Mouse (Mus musculus) liver, postnatal 0 days (tissue): Measurements from ENCODE around the gene Sall1. TPM values are rescaled to one million over a fixed set of nuclear protein-coding genes. Genes with fewer than 3 reads are reported as not detected.

Experiments used
- ATAC-seq: fragments of 200-750 bp; cut with Nextera tagmentation; 2 replicates; pipeline ENCODE4 v1.8.0; 2017; ENCODE audit warnings: mild to moderate bottlenecking, moderate library complexity
- DNase-seq: peaks from one replicate; pipeline ENCODE4 v3.0.0-alpha.2; 2016
- H3K27ac ChIP-seq: fragments of 300-500 bp; sonication (generic); 2 replicates; pipeline ENCODE4 v1.5.1; 2014; ENCODE audit warnings: antibody characterized with exemption, moderate library complexity, mild to moderate bottlenecking, low read depth
- H3K27me3 ChIP-seq: fragments of 300-500 bp; sonication (generic); 2 replicates; pipeline ENCODE4 v1.6.1; 2014; ENCODE audit warnings: low read length, control low read depth, mixed read lengths; ENCODE audit not compliant: insufficient read depth
- H3K36me3 ChIP-seq: fragments of 300-500 bp; sonication (generic); replicated peaks from 2 replicates; pipeline ENCODE4 v1.6.1; 2014; ENCODE audit warnings: mild to moderate bottlenecking, control low read depth, low read length, moderate library complexity, mixed read lengths; ENCODE audit not compliant: insufficient read depth
- H3K4me1 ChIP-seq: fragments of 300-500 bp; sonication (generic); 2 replicates; pipeline ENCODE4 v1.6.1; 2014; ENCODE audit warnings: antibody characterized with exemption, mild to moderate bottlenecking, control low read depth; ENCODE audit not compliant: insufficient read depth
- H3K4me2 ChIP-seq: fragments of 300-500 bp; sonication (generic); 2 replicates; pipeline ENCODE4 v1.6.1; 2014; ENCODE audit warnings: low read depth, mild to moderate bottlenecking, low read length, moderate library complexity, mixed read lengths
- H3K4me3 ChIP-seq: fragments of 300-500 bp; sonication (generic); 2 replicates; pipeline ENCODE4 v1.5.1; 2014; ENCODE audit warnings: low read depth, low read length
- H3K9ac ChIP-seq: fragments of 300-500 bp; sonication (generic); replicated peaks from 2 replicates; pipeline ENCODE4 v1.6.1; 2014; ENCODE audit warnings: mild to moderate bottlenecking, moderate library complexity
- H3K9me3 ChIP-seq: fragments of 300-500 bp; sonication (generic); 2 replicates; pipeline ENCODE4 v1.6.1; 2016; ENCODE audit warnings: mild to moderate bottlenecking, control low read depth, low read length, mixed read lengths
- CTCF ChIP-seq: sonication (generic); IDR thresholded peaks from 2 replicates; pipeline ENCODE4 v1.5.1; 2016; ENCODE audit warnings: antibody characterized with exemption, low read depth
- EP300 ChIP-seq: IDR thresholded peaks from 2 replicates; pipeline ENCODE4 v1.6.1; 2016; ENCODE audit warnings: antibody characterized with exemption, low read depth, mild to moderate bottlenecking
- WGBS: fragments of 180-500 bp; shearing (Covaris S2); extraction: QIAGEN DNeasy Blood & Tissue Kit; methylation state at CpG from one replicate; pipeline ENCODE4 v1.1.7; 2014; ENCODE audit not compliant: insufficient replicate concordance; 5-methylcytosine and 5-hydroxymethylcytosine counted together
- polyA plus RNA-seq: library from polyadenylated mRNA; unstranded; fragments of >200 nt; fragmentation: Nextera tagmentation; extraction: Ambion mirVana; gene quantifications from 2 replicates; pipeline ENCODE4 v1.2.1, GENCODE M21; 2015

The Sall1 gene
- polyA plus RNA-seq, 1 experiment from 2014 or later = 3.9 TPM

- Histone ChIP-seq H3K9ac (no peak overlapping the region; the same call in 1 of the 2 replicates), H3K27me3 (peaks cover 72% of the 10 kb centered on the region), H3K27ac (no peak overlapping the region), H3K4me3 (peak overlapping the region; percentile 57), H3K9me3 (no peaks in the 10 kb centered on the region), H3K4me2 (peak overlapping the region; percentile 66), H3K36me3 (no peaks in the 10 kb centered on the region), H3K4me1 (no peaks in the 10 kb centered on the region)
- DNase-seq (no peak), ATAC-seq (no peak)
- TF ChIP-seq EP300 (no peak), CTCF (no peak)
- under 1% methylated on average over 30 of the region's 30 CpGs for WGBS
These were observed 1.2 kb upstream of the Sall1 start for GRCm38 (mm10) chr8:89045218-89045601.

GRCm38 (mm10) chr8:89044511-89045217, 702 bp upstream of the Sall1 start:
- no peaks in the 10 kb centered on the region for H3K9me3 ChIP-seq
- H3K27ac ChIP-seq = peak overlapping the region; percentile 91; the same call in 1 of the 2 replicates
- no peak overlapping the region; the same call in 1 of the 2 replicates for H3K9ac ChIP-seq
- H3K4me1 ChIP-seq = no peaks in the 10 kb centered on the region
- ATAC-seq = no peak
- H3K36me3 ChIP-seq = no peaks in the 10 kb centered on the region
- peak overlapping the region; percentile 66 for H3K4me2 ChIP-seq
- WGBS = 2% methylated on average over 31 of the region's 31 CpGs
- DNase-seq = no peak
- peak overlapping the region; percentile 57 for H3K4me3 ChIP-seq
- no peak for TF ChIP-seq CTCF
- no peak for TF ChIP-seq EP300
- peaks cover 75% of the 10 kb centered on the region for H3K27me3 ChIP-seq

- H3K27me3 ChIP-seq = peaks cover 79% of the 10 kb centered on the region
- DNase-seq (peak; percentile 67), ATAC-seq (peak; percentile 70)
- peak overlapping the region; percentile 57 for H3K4me3 ChIP-seq
- no peak for TF ChIP-seq EP300
- TF ChIP-seq CTCF = no peak
- WGBS = under 1% methylated on average over 29 of the region's 32 CpGs
- peak overlapping the region; percentile 68 for H3K9ac ChIP-seq
- H3K4me2 ChIP-seq = peak overlapping the region; percentile 66
- H3K4me1 ChIP-seq = no peaks in the 10 kb centered on the region
- H3K36me3 ChIP-seq = no peaks in the 10 kb centered on the region
- H3K27ac ChIP-seq = peak overlapping the region; percentile 91
- H3K9me3 ChIP-seq = no peaks in the 10 kb centered on the region
These were observed 556 bp downstream of the Sall1 start for GRCm38 (mm10) chr8:89043371-89043841.

GRCm38 (mm10) chr8:89042560-89043370, 1.2 kb downstream of the Sall1 start:
- H3K4me1 ChIP-seq = no peaks in the 10 kb centered on the region
- DNase-seq (peak; percentile 71), ATAC-seq (peak; percentile 60)
- TF ChIP-seq CTCF (no peak), EP300 (no peak)
- H3K4me3 ChIP-seq = peak overlapping the region; percentile 57
- H3K9me3 ChIP-seq = no peaks in the 10 kb centered on the region
- H3K27ac ChIP-seq = peak overlapping the region; percentile 91
- H3K36me3 ChIP-seq = no peaks in the 10 kb centered on the region
- WGBS = 2% methylated on average over 63 of the region's 80 CpGs
- peaks cover 79% of the 10 kb centered on the region for H3K27me3 ChIP-seq
- peak overlapping the region; percentile 66 for H3K4me2 ChIP-seq
- peak overlapping the region; percentile 68 for H3K9ac ChIP-seq

GRCm38 (mm10) chr8:89042118-89042460, 1.9 kb downstream of the Sall1 start:
- Histone ChIP-seq H3K27me3 (peaks cover 72% of the 10 kb centered on the region), H3K4me2 (peak overlapping the region; percentile 66), H3K9me3 (no peaks in the 10 kb centered on the region), H3K9ac (peak overlapping the region; percentile 68), H3K27ac (peak overlapping the region; percentile 91), H3K4me1 (0 out of 2 replicates have a peak, but pooled peaks cover 2% of the 10 kb centered on the region), H3K36me3 (no peaks in the 10 kb centered on the region), H3K4me3 (peak overlapping the region; percentile 57)
- ATAC-seq (no peak), DNase-seq (peak; percentile 34)
- WGBS = 4% methylated on average over 33 of the region's 35 CpGs
- no peak for TF ChIP-seq CTCF
- no peak for TF ChIP-seq EP300

- H3K9ac ChIP-seq = peak overlapping the region; percentile 68
- H3K4me2 ChIP-seq = peak overlapping the region; percentile 66
- TF ChIP-seq CTCF (no peak), EP300 (no peak)
- peak overlapping the region; percentile 91 for H3K27ac ChIP-seq
- no peaks in the 10 kb centered on the region for H3K9me3 ChIP-seq
- 1% methylated on average over 50 of the region's 55 CpGs for WGBS
- H3K4me1 ChIP-seq = 0 out of 2 replicates have a peak, but pooled peaks cover 2% of the 10 kb centered on the region
- H3K27me3 ChIP-seq = peaks cover 68% of the 10 kb centered on the region
- peak overlapping the region; percentile 57 for H3K4me3 ChIP-seq
- no peaks in the 10 kb centered on the region for H3K36me3 ChIP-seq
- ATAC-seq (no peak), DNase-seq (peak; percentile 48)
These were observed 2.4 kb downstream of the Sall1 start for GRCm38 (mm10) chr8:89041421-89042117.
